Mouse (Mus musculus) lung, postnatal 14 days (tissue): ENCODE measurements around the gene Aqp5.

Experiments
- DNase-seq: peaks from one replicate; pipeline ENCODE4 v3.0.0; 2021

Gene Aqp5

DNA sequence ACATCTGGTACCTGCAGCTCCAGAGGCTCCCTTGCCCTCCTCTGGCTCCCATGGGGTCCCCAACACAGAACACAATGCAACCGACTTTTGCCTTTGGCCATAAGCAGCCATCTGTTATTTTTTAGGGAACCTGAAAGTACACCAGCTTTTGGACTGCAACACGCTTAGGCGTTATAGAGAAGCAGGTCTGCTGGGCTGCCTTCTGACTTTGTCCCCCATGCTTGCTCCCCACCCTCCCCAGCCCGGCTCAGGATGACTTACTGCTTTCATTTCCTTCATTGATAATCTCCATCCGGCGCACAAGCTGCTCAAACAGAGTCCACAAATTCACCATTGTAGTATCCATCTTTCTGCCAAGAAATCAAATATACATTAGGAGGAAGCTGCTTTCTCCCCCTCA, 52.0 kb downstream of the Aqp5 start:
- DNase-seq, result no peak

DNA sequence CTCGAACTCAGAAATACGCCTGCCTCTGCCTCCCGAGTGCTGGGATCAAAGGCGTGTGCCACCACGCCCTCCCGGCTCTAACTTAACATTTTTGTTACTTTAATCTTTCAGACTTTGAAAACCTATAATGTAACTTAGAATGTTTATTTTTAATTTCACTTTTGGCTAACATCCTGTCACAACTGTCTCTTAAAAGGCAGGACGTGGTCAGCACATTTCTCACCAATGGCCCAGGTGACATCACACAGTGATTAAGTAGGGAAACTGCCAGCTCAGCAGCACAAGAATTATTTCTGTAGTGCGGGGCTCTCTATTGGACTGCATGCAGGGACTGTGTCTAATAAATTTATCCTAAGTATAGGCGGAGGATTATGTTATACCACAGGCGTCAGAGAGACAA, 53.2 kb downstream of the Aqp5 start:
- no peak for DNase-seq
